Mouse (Mus musculus) Patski (cell line): Measurements from ENCODE around the gene Sema6c. TPM values are rescaled to one million over a fixed set of nuclear protein-coding genes. Genes with fewer than 3 reads are reported as not detected.

Experiments used
- ATAC-seq: fragments of 100-300 bp; one replicate; pipeline ENCODE4 v1.8.0; 2021
- CTCF ChIA-PET: fragments of 350-600 bp; sonication (Branson Sonifier 250); formaldehyde crosslinking; loops from one replicate; lab custom pipeline; 2022; ENCODE audit warnings: inconsistent platforms; lab: Charles Lee
- POLR2A ChIA-PET: fragments of 350-600 bp; sonication (Branson Sonifier 250); formaldehyde crosslinking; loops from one replicate; lab custom pipeline; 2022; ENCODE audit warnings: antibody characterized with exemption, inconsistent platforms; lab: Charles Lee
- DNase-seq: peaks from one replicate; pipeline ENCODE4 v3.0.0-alpha.2; 2011; ENCODE audit warnings: low read depth, low spot score
- H3K27me3 ChIP-seq: fragments of 371-371 bp; one replicate; pipeline ENCODE4 v1.5.1; 2021
- CTCF ChIP-seq: fragments of 100-300 bp; IDR thresholded peaks from one replicate; pipeline ENCODE4 v1.5.1; 2021
- in situ Hi-C: fragments of 300-500 bp; cut with MboI; formaldehyde crosslinking; loops from 3 replicates; pipeline ENCODE4 v1.11.1; 2018; ENCODE audit warnings: low pct_unique_long_range_greater_than_20kb, mixed read lengths
- polyA plus RNA-seq: library from polyadenylated mRNA; unstranded; gene quantifications from one replicate; pipeline ENCODE4 v1.2.3, GENCODE M21; 2021

The Sema6c gene
- polyA plus RNA-seq, 1 experiment from 2014 or later = 17.0 TPM

- POLR2A ChIA-PET = interaction anchor here (0.7 to 4.7 kb wide), 2 partner anchors 11 to 59 kb away, joined by 3 to 39 read pairs; partner anchors contain the start of genes Cdc42se1 and Mllt11
- CTCF ChIA-PET = interaction anchor here (0.8 to 2.4 kb wide), 14 partner anchors 8 to 165 kb away, joined by 3 to 12 read pairs (median 4); partner anchors contain the start of genes Cdc42se1, Mindy1 and Tnfaip8l2
- DNase-seq (no peak), ATAC-seq (no peak)
- peak; percentile 49 for TF ChIP-seq CTCF
- in situ Hi-C loops = no loop called here
- no peaks in the 10 kb centered on the region for H3K27me3 ChIP-seq
These were observed 58.3 kb downstream of the Sema6c start for GRCm38 (mm10) chr3:95218466-95219137.

GRCm38 (mm10) chr3:95223041-95223440, 62.8 kb downstream of the Sema6c start:
- H3K27me3 ChIP-seq = no peaks in the 10 kb centered on the region
- ChIA-PET POLR2A (no interaction called here), CTCF (interaction anchor here (1.1 to 1.8 kb wide), 2 partner anchors 12 to 41 kb away, joined by 3 to 6 read pairs; no protein-coding TSS in a partner anchor)
- TF ChIP-seq CTCF = no peak
- in situ Hi-C loops = no loop called here
- no peak for DNase-seq
- ATAC-seq = no peak

Other genes starting within 250 kb of the Sema6c start
- gene Selenbp1, start 227.4 kb upstream of the Sema6c start, polyA plus RNA-seq = 2.3 TPM
- gene Rfx5, start 206.4 kb upstream of the Sema6c start, polyA plus RNA-seq = 22.8 TPM
- 85.2 TPM for gene Pi4kb, start 185.7 kb upstream of the Sema6c start, polyA plus RNA-seq
- 66.7 TPM for gene Zfp687, start 145.0 kb upstream of the Sema6c start, polyA plus RNA-seq
- 355 TPM for gene Psmd4, start 117.8 kb upstream of the Sema6c start, polyA plus RNA-seq
- gene Pip5k1a, start 53.5 kb upstream of the Sema6c start, polyA plus RNA-seq = 94.1 TPM
- 120 TPM for gene Vps72, start 49.4 kb upstream of the Sema6c start, polyA plus RNA-seq
- 0.44 TPM for gene Tmod4, start 36.0 kb upstream of the Sema6c start, polyA plus RNA-seq
- gene Scnm1, start 26.4 kb upstream of the Sema6c start, polyA plus RNA-seq = 54.6 TPM
- 16.6 TPM for gene Lysmd1, start 26.4 kb upstream of the Sema6c start, polyA plus RNA-seq
- gene Tnfaip8l2, start 18.1 kb upstream of the Sema6c start, polyA plus RNA-seq = 0.63 TPM
- 25.8 TPM for gene Gabpb2, start 57.5 kb downstream of the Sema6c start, polyA plus RNA-seq
- 165 TPM for gene Cdc42se1, start 68.3 kb downstream of the Sema6c start, polyA plus RNA-seq
- 65.8 TPM for gene Mllt11, start 71.7 kb downstream of the Sema6c start, polyA plus RNA-seq
- 0.06 TPM for gene Gm128, start 81.1 kb downstream of the Sema6c start, polyA plus RNA-seq
- gene Bnipl, start 90.7 kb downstream of the Sema6c start, polyA plus RNA-seq = 0.24 TPM
- gene Mindy1, start 120.9 kb downstream of the Sema6c start, polyA plus RNA-seq = 80.5 TPM
- gene Prune1, start 121.6 kb downstream of the Sema6c start, polyA plus RNA-seq = 42.2 TPM
- gene Anxa9, start 146.7 kb downstream of the Sema6c start, polyA plus RNA-seq = 7.1 TPM
- 366 TPM for gene Cers2, start 154.3 kb downstream of the Sema6c start, polyA plus RNA-seq
- gene Setdb1, start 196.7 kb downstream of the Sema6c start, polyA plus RNA-seq = 58.6 TPM
- gene 4930558C23Rik, start 242.4 kb downstream of the Sema6c start, polyA plus RNA-seq = not detected